Mouse (Mus musculus): ENCODE measurements around the gene Dpf3. TPM values are rescaled to one million over a fixed set of nuclear protein-coding genes. Genes with fewer than 3 reads are reported as not detected.

Gene Dpf3
- polyA plus RNA-seq, 1 experiment from 2014 or later = 7.8 TPM

- Histone ChIP-seq H3K9me3 (replicated peaks; ENCODE audit: low read length) (no peaks in the 10 kb centered on the region), H3K4me3 (replicated peaks; ENCODE audit: low read depth, low read length) (no peak overlapping the region), H3K36me3 (ENCODE audit: insufficient read depth, low read length) (no peaks in the 10 kb centered on the region), H3K4me2 (ENCODE audit: low read length) (no peak overlapping the region), H3K9ac (ENCODE audit: low read depth, low read length) (no peak overlapping the region), H3K27me3 (ENCODE audit: insufficient read depth, low read length) (no peaks in the 10 kb centered on the region), H3K27ac (no peak overlapping the region), H3K4me1 (replicated peaks; ENCODE audit: insufficient read depth, low read length) (peaks cover 9% of the 10 kb centered on the region)
- no peak for TF ChIP-seq CTCF (IDR thresholded peaks at IDR 0.05; ENCODE audit: low read depth)
- DNase-seq (ENCODE audit: low spot score) (no peak), ATAC-seq (replicated peaks; ENCODE audit: low FRiP score, low read depth) (no peak)
- WGBS = 70% methylated on average over 6 of the region's 6 CpGs
These were observed 280.6 kb downstream of the Dpf3 start for GRCm38 (mm10) chr12:83206866-83207265.

GRCm38 (mm10) chr12:83204361-83204760 lies 283.2 kb downstream of the Dpf3 start:
- H3K27ac ChIP-seq = no peak overlapping the region
- no peak overlapping the region for H3K4me2 ChIP-seq (ENCODE audit: low read length)
- no peak overlapping the region for H3K9ac ChIP-seq (ENCODE audit: low read depth, low read length)
- H3K36me3 ChIP-seq (ENCODE audit: insufficient read depth, low read length) = no peaks in the 10 kb centered on the region
- 64% methylated on average over 5 of the region's 5 CpGs for WGBS
- TF ChIP-seq CTCF (IDR thresholded peaks at IDR 0.05; ENCODE audit: low read depth) = no peak
- no peaks in the 10 kb centered on the region for H3K27me3 ChIP-seq (ENCODE audit: insufficient read depth, low read length)
- H3K9me3 ChIP-seq (replicated peaks; ENCODE audit: low read length) = no peaks in the 10 kb centered on the region
- no peaks in the 10 kb centered on the region for H3K4me1 ChIP-seq (replicated peaks; ENCODE audit: insufficient read depth, low read length)
- H3K4me3 ChIP-seq (replicated peaks; ENCODE audit: low read depth, low read length) = no peak overlapping the region
- no peak for ATAC-seq (replicated peaks; ENCODE audit: low FRiP score, low read depth)
- no peak for DNase-seq (ENCODE audit: low spot score)

DNA sequence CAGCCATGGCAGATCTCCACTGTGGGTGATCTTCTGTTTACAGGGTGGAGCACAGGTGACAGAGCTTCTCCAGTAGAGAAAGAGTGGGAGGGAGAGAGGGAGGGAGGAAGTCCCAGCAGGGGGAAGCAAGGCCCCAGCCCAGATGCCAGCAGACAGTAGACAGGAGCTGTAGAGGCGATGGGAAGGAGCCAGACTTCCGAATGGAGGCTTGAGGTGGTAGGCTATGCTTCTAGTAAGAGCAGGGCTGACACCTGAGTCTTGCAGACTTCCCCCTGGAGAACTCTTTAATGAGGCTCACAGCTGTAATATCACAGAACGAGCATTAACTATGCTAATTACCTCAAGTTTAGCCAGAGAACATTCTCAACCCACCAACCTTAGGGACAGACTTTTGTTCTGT lies 285.8 kb downstream of the Dpf3 start:
- no peak for DNase-seq (ENCODE audit: low spot score)
- no peak for TF ChIP-seq CTCF (IDR thresholded peaks at IDR 0.05; ENCODE audit: low read depth)
- no peaks in the 10 kb centered on the region for H3K27me3 ChIP-seq (ENCODE audit: insufficient read depth, low read length)
- no peaks in the 10 kb centered on the region for H3K4me1 ChIP-seq (replicated peaks; ENCODE audit: insufficient read depth, low read length)
- no peak overlapping the region for H3K4me3 ChIP-seq (replicated peaks; ENCODE audit: low read depth, low read length)
- ATAC-seq (replicated peaks; ENCODE audit: low FRiP score, low read depth) = no peak
- no peaks in the 10 kb centered on the region for H3K36me3 ChIP-seq (ENCODE audit: insufficient read depth, low read length)
- H3K27ac ChIP-seq = no peak overlapping the region
- H3K9ac ChIP-seq (ENCODE audit: low read depth, low read length) = no peak overlapping the region
- H3K4me2 ChIP-seq (ENCODE audit: low read length) = no peak overlapping the region
- H3K9me3 ChIP-seq (replicated peaks; ENCODE audit: low read length) = no peaks in the 10 kb centered on the region
- 25% methylated on average over 3 of the region's 3 CpGs for WGBS

DNA sequence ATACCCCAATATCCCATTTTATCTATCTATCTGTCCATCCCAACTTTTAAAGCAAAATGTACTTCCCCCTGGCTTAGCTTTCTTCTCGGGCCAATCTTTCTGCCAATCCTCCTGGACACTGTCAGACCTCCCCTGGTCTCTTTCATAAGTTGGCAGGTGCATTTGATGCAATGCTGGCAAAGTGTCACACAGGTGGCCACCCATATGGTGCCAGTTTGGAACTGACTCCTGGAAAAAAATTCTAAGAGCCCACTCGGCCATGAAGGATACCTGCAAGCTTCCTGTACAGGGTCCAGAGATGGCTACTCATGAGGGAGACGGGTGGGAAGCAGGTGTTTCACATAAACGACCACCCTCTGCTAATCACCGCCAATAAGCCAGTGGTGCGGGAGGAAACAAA lies 307.0 kb downstream of the Dpf3 start:
- Histone ChIP-seq H3K27me3 (ENCODE audit: insufficient read depth, low read length) (no peaks in the 10 kb centered on the region), H3K9ac (ENCODE audit: low read depth, low read length) (no peak overlapping the region), H3K4me1 (replicated peaks; ENCODE audit: insufficient read depth, low read length) (no peaks in the 10 kb centered on the region), H3K9me3 (replicated peaks; ENCODE audit: low read length) (no peaks in the 10 kb centered on the region), H3K4me2 (ENCODE audit: low read length) (no peak overlapping the region), H3K36me3 (ENCODE audit: insufficient read depth, low read length) (no peaks in the 10 kb centered on the region), H3K27ac (no peak overlapping the region), H3K4me3 (replicated peaks; ENCODE audit: low read depth, low read length) (no peak overlapping the region)
- TF ChIP-seq CTCF (IDR thresholded peaks at IDR 0.05; ENCODE audit: low read depth) = no peak
- DNase-seq (ENCODE audit: low spot score) (no peak), ATAC-seq (replicated peaks; ENCODE audit: low FRiP score, low read depth) (no peak)
- WGBS = 59% methylated on average over 6 of the region's 6 CpGs

- Histone ChIP-seq H3K36me3 (ENCODE audit: insufficient read depth, low read length) (no peaks in the 10 kb centered on the region), H3K4me1 (replicated peaks; ENCODE audit: insufficient read depth, low read length) (no peaks in the 10 kb centered on the region), H3K4me2 (ENCODE audit: low read length) (no peak overlapping the region), H3K9me3 (replicated peaks; ENCODE audit: low read length) (no peaks in the 10 kb centered on the region), H3K4me3 (replicated peaks; ENCODE audit: low read depth, low read length) (no peak overlapping the region), H3K27ac (no peak overlapping the region), H3K9ac (ENCODE audit: low read depth, low read length) (no peak overlapping the region), H3K27me3 (ENCODE audit: insufficient read depth, low read length) (no peaks in the 10 kb centered on the region)
- 68% methylated on average over 1 of the region's 1 CpGs for WGBS
- DNase-seq (ENCODE audit: low spot score) (no peak), ATAC-seq (replicated peaks; ENCODE audit: low FRiP score, low read depth) (no peak)
- TF ChIP-seq CTCF (IDR thresholded peaks at IDR 0.05; ENCODE audit: low read depth) = no peak
These were observed 307.7 kb downstream of the Dpf3 start for GRCm38 (mm10) chr12:83179860-83180259.

- Histone ChIP-seq H3K27ac (no peak overlapping the region), H3K27me3 (ENCODE audit: insufficient read depth, low read length) (no peaks in the 10 kb centered on the region), H3K9me3 (replicated peaks; ENCODE audit: low read length) (no peaks in the 10 kb centered on the region), H3K9ac (ENCODE audit: low read depth, low read length) (no peak overlapping the region), H3K4me1 (replicated peaks; ENCODE audit: insufficient read depth, low read length) (no peaks in the 10 kb centered on the region), H3K36me3 (ENCODE audit: insufficient read depth, low read length) (no peaks in the 10 kb centered on the region), H3K4me3 (replicated peaks; ENCODE audit: low read depth, low read length) (no peak overlapping the region), H3K4me2 (ENCODE audit: low read length) (no peak overlapping the region)
- 54% methylated on average over 2 of the region's 2 CpGs for WGBS
- no peak for TF ChIP-seq CTCF (IDR thresholded peaks at IDR 0.05; ENCODE audit: low read depth)
- ATAC-seq (replicated peaks; ENCODE audit: low FRiP score, low read depth) (no peak), DNase-seq (ENCODE audit: low spot score) (no peak)
These were observed 308.7 kb downstream of the Dpf3 start for GRCm38 (mm10) chr12:83178770-83179169.

- no peak overlapping the region for H3K9ac ChIP-seq (ENCODE audit: low read depth, low read length)
- WGBS = 29% methylated on average over 12 of the region's 12 CpGs
- no peaks in the 10 kb centered on the region for H3K4me1 ChIP-seq (replicated peaks; ENCODE audit: insufficient read depth, low read length)
- ATAC-seq (replicated peaks; ENCODE audit: low FRiP score, low read depth) (no peak), DNase-seq (ENCODE audit: low spot score) (no peak)
- TF ChIP-seq CTCF (IDR thresholded peaks at IDR 0.05; ENCODE audit: low read depth) = no peak
- H3K4me2 ChIP-seq (ENCODE audit: low read length) = no peak overlapping the region
- no peaks in the 10 kb centered on the region for H3K27me3 ChIP-seq (ENCODE audit: insufficient read depth, low read length)
- no peaks in the 10 kb centered on the region for H3K9me3 ChIP-seq (replicated peaks; ENCODE audit: low read length)
- no peak overlapping the region for H3K27ac ChIP-seq
- H3K4me3 ChIP-seq (replicated peaks; ENCODE audit: low read depth, low read length) = no peak overlapping the region
- H3K36me3 ChIP-seq (ENCODE audit: insufficient read depth, low read length) = no peaks in the 10 kb centered on the region
These were observed 317.9 kb downstream of the Dpf3 start for GRCm38 (mm10) chr12:83169495-83170209.
